In genomic region chr11:24293860-24294531, GRCm38 (mm10) we compare ENCODE assay signal across 16 mouse cellular contexts.
"Had no signal": no experiment of that assay in that cellular context is flagged by ENCODE, and none has a peak within 500 bp of the region (broad histone marks: within the 10 kb centered on the region; RNA-seq: fewer than 3 reads in every experiment).

No protein-coding gene starts in this region.

- H3K36me3 ChIP-seq: lung, embryonic 15.5 days; midbrain, embryonic 13.5 days; midbrain, embryonic 15.5 days; neural tube, embryonic 12.5 days had no signal

- H3K4me2 ChIP-seq: lung, embryonic 15.5 days; midbrain, embryonic 11.5 days; midbrain, embryonic 13.5 days; midbrain, embryonic 15.5 days; neural tube, embryonic 12.5 days had no signal

- H3K27ac ChIP-seq: macrophage; midbrain, embryonic 13.5 days; midbrain, embryonic 15.5 days; neural tube, embryonic 12.5 days had no signal

- H3K4me3 ChIP-seq: lung, embryonic 15.5 days; megakaryocyte, embryonic 14.5 days; midbrain, embryonic 13.5 days; midbrain, embryonic 15.5 days; neural tube, embryonic 12.5 days had no signal

- DNase-seq: liver, postnatal 0 days; lung, adult 2 months; lung, postnatal 14 days; lung, postnatal 36 days; right cerebral cortex, postnatal 14 days; thymus, adult 2 months; thymus, postnatal 25 days; thymus, postnatal 4 days had no signal

- H3K9me3 ChIP-seq: lung, embryonic 15.5 days; megakaryocyte, embryonic 14.5 days; midbrain, embryonic 13.5 days; midbrain, embryonic 15.5 days; neural tube, embryonic 12.5 days had no signal

- H3K27me3 ChIP-seq: lung, embryonic 15.5 days; midbrain, embryonic 13.5 days; midbrain, embryonic 15.5 days had no signal

- H3K4me1 ChIP-seq: midbrain, embryonic 15.5 days had no signal

- H3K9ac ChIP-seq: liver, postnatal 0 days; lung, embryonic 15.5 days; midbrain, embryonic 13.5 days; midbrain, embryonic 15.5 days; neural tube, embryonic 12.5 days had no signal

- ATAC-seq: liver, postnatal 0 days; lung, postnatal 0 days; midbrain, embryonic 13.5 days; midbrain, embryonic 15.5 days had no signal
